Mouse (Mus musculus) heart, embryonic 13.5 days (tissue): ENCODE measurements at regions not wholly inside any gene's neighbourhood (a gene's known extent, or its start where the extent isn't known, plus 50 kb on each side); places are given as distances from the start of the nearest gene placed in this dataset.

Source experiments
- ATAC-seq: fragments of 200-750 bp; cut with Nextera tagmentation; 2 replicates; pipeline ENCODE4 v1.8.0; 2017; ENCODE audit warnings: moderate TSS enrichment; ENCODE audit not compliant: insufficient number of reproducible peaks, low FRiP score, low TSS enrichment; ENCODE audit errors: extremely low read depth
- H3K27ac ChIP-seq: fragments of 300-500 bp; sonication (generic); replicated peaks from 2 replicates; pipeline ENCODE4 v1.5.1; 2015; ENCODE audit warnings: moderate library complexity, mild to moderate bottlenecking, inconsistent platforms
- H3K27me3 ChIP-seq: fragments of 300-500 bp; sonication (generic); replicated peaks from 2 replicates; pipeline ENCODE4 v1.6.1; 2015; ENCODE audit warnings: mild to moderate bottlenecking, inconsistent platforms
- H3K36me3 ChIP-seq: fragments of 300-500 bp; sonication (generic); 2 replicates; pipeline ENCODE4 v1.6.1; 2015; ENCODE audit warnings: mild to moderate bottlenecking, inconsistent platforms
- H3K4me1 ChIP-seq: fragments of 300-500 bp; sonication (generic); 2 replicates; pipeline ENCODE4 v1.6.1; 2015; ENCODE audit warnings: inconsistent platforms
- H3K4me2 ChIP-seq: fragments of 300-500 bp; sonication (generic); 2 replicates; pipeline ENCODE4 v1.6.1; 2015; ENCODE audit warnings: inconsistent platforms, mild to moderate bottlenecking, moderate library complexity
- H3K4me3 ChIP-seq: fragments of 300-500 bp; sonication (generic); 2 replicates; pipeline ENCODE4 v1.5.1; 2015; ENCODE audit warnings: moderate library complexity, mild to moderate bottlenecking, inconsistent platforms
- H3K9ac ChIP-seq: fragments of 300-500 bp; sonication (generic); 2 replicates; pipeline ENCODE4 v1.6.1; 2015; ENCODE audit warnings: inconsistent platforms, mild to moderate bottlenecking, moderate library complexity
- H3K9me3 ChIP-seq: fragments of 300-500 bp; sonication (generic); 2 replicates; pipeline ENCODE4 v1.6.1; 2016; ENCODE audit warnings: inconsistent platforms
- WGBS: fragments of 180-500 bp; shearing (Covaris S2); methylation state at CpG from one replicate; pipeline ENCODE4 v1.1.7; 2015; ENCODE audit warnings: mixed read lengths; 5-methylcytosine and 5-hydroxymethylcytosine counted together

GRCm38 (mm10) chr1:43247609-43248008, 50.8 kb upstream of the Fhl2 start:
- Histone ChIP-seq H3K9ac (no peak overlapping the region), H3K27me3 (no peaks in the 10 kb centered on the region), H3K4me1 (peaks cover 38% of the 10 kb centered on the region), H3K4me3 (no peak overlapping the region), H3K27ac (peak overlapping the region; percentile 91), H3K4me2 (peak overlapping the region; percentile 12; the same call in 1 of the 2 replicates), H3K9me3 (no peaks in the 10 kb centered on the region), H3K36me3 (no peaks in the 10 kb centered on the region)
- 30% methylated on average over 1 of the region's 1 CpGs for WGBS
- peak; percentile 86; the same call in 1 of the 2 replicates for ATAC-seq

DNA sequence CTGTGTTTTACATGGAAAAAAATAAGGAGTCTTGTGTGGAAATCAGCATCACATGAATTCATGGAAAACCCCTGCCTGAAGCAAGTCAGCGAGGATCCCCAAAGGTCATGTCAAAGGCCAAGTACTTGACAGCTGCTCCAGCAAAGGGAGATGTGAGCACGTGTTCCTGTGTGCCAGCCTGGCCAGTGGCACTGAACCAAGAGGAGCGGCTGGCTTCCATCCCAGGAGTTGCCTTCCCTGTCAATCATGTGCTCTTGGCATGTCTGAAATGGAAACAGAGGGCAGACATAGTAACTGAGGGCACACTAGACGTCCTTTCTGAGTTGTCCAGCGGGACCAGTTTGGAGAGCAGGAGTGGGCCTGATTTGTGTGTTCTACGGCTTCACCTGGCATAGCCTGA, 53.5 kb upstream of the Fhl2 start:
- no peak overlapping the region for H3K27ac ChIP-seq

GRCm38 (mm10) chr1:43251356-43251755, 54.6 kb upstream of the Fhl2 start:
- Histone ChIP-seq H3K9ac (no peak overlapping the region), H3K36me3 (no peaks in the 10 kb centered on the region)

More for the DNA sequence above, 53.5 kb upstream of the Fhl2 start:
- Histone ChIP-seq H3K4me2 (no peak overlapping the region), H3K36me3 (no peaks in the 10 kb centered on the region), H3K9ac (no peak overlapping the region), H3K4me1 (peaks cover 34% of the 10 kb centered on the region), H3K27me3 (no peaks in the 10 kb centered on the region), H3K4me3 (no peak overlapping the region), H3K9me3 (no peaks in the 10 kb centered on the region)
- WGBS: 59% methylated on average over 6 of the region's 6 CpGs
- ATAC-seq: no peak

GRCm38 (mm10) chr1:43254129-43254528, 57.3 kb upstream of the Fhl2 start:
- WGBS: 76% methylated on average over 1 of the region's 1 CpGs
- no peak overlapping the region for H3K4me3 ChIP-seq
- H3K4me1 ChIP-seq: peaks cover 26% of the 10 kb centered on the region
- ATAC-seq: no peak
- H3K9me3 ChIP-seq: no peaks in the 10 kb centered on the region
- H3K36me3 ChIP-seq: no peaks in the 10 kb centered on the region
- H3K9ac ChIP-seq: no peak overlapping the region
- H3K27me3 ChIP-seq: no peaks in the 10 kb centered on the region
- H3K27ac ChIP-seq: no peak overlapping the region
- H3K4me2 ChIP-seq: no peak overlapping the region

More at GRCm38 (mm10) chr1:43251356-43251755, 54.6 kb upstream of the Fhl2 start:
- Histone ChIP-seq H3K4me3 (no peak overlapping the region), H3K27ac (no peak overlapping the region), H3K27me3 (no peaks in the 10 kb centered on the region), H3K9me3 (no peaks in the 10 kb centered on the region), H3K4me1 (peaks cover 39% of the 10 kb centered on the region), H3K4me2 (no peak overlapping the region)
- 83% methylated on average over 7 of the region's 7 CpGs for WGBS
- ATAC-seq: no peak

DNA sequence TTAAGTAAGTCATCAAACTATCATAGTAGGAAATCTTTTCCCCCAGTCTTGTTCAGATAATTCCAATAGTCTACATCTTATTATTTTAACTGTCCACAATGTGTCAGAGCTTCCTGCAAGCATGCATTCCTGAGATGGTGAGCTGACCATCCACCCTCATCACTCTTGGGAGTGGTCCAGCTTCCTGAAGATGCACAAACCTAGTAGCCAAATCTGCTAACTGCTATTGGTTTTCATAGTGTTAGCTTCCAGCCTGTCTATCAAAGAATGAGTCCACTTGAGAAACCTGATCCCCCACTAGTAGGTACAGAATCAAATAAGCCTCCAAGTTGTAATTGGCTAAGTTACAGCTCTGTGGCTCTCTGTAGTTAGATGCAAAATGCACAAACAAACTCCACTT, 59.3 kb upstream of the Fhl2 start:
- Histone ChIP-seq H3K27ac (0 out of 2 replicates have a peak overlapping the region, but pooled peaks have one; percentile 20), H3K9ac (no peak overlapping the region), H3K4me2 (no peak overlapping the region), H3K36me3 (no peaks in the 10 kb centered on the region), H3K4me1 (peaks cover 34% of the 10 kb centered on the region), H3K27me3 (no peaks in the 10 kb centered on the region), H3K4me3 (no peak overlapping the region), H3K9me3 (no peaks in the 10 kb centered on the region)
- no peak for ATAC-seq

DNA sequence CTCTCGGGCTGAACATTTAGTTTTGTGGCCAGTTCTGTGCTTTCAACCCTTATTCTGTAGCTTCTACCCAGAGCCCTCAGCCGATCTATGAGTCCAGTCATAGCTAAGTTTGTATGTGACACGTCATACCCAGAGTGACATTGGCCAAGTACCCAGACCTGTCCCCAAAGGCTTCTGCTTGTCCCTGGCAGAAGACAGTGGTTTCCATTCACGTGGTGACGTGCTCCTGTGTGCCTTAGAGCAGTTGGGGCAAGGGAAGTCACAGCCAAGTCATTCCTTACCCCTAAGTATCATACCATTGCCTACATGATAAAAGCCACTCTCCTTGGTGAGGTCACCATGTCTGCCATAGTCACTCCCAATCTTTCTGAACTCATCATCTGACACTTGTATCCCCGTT, 61.1 kb upstream of the Fhl2 start:
- Histone ChIP-seq H3K27ac (no peak overlapping the region), H3K36me3 (no peaks in the 10 kb centered on the region), H3K4me2 (no peak overlapping the region), H3K9me3 (no peaks in the 10 kb centered on the region), H3K9ac (no peak overlapping the region), H3K4me1 (peaks cover 36% of the 10 kb centered on the region), H3K27me3 (no peaks in the 10 kb centered on the region), H3K4me3 (no peak overlapping the region)
- no peak for ATAC-seq
- WGBS: 71% methylated on average over 6 of the region's 6 CpGs

- peak; percentile 62; the same call in 1 of the 2 replicates for ATAC-seq
- Histone ChIP-seq H3K9ac (no peak overlapping the region), H3K4me2 (no peak overlapping the region), H3K4me3 (no peak overlapping the region), H3K9me3 (no peaks in the 10 kb centered on the region), H3K36me3 (no peaks in the 10 kb centered on the region), H3K27me3 (no peaks in the 10 kb centered on the region), H3K4me1 (peaks cover 42% of the 10 kb centered on the region), H3K27ac (peak overlapping the region; percentile 87)
- 29% methylated on average over 1 of the region's 1 CpGs for WGBS
Observed at GRCm38 (mm10) chr1:43259841-43260240, 63.1 kb upstream of the Fhl2 start.

DNA sequence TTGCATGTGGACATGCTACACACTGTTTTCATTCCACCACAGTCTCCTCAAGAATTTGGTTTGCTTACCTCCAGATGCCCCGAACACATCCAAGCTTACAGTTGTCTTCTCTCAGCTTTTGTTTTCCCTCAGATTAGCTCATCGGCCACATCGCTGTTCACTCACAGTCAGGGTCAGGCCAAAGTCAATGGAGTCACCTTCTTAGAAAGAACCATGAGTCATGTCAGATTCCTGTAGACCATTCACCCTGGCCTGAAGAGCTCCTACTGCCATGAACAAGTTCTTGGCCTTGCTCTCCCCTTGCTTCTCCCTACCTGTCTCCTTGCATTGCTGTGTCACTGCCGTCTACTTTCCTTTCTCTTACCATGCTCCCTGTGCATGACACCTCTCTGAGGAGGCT, 63.7 kb upstream of the Fhl2 start:
- no peak overlapping the region for H3K4me2 ChIP-seq
- 71% methylated on average over 4 of the region's 4 CpGs for WGBS
- H3K4me1 ChIP-seq: peaks cover 43% of the 10 kb centered on the region
- H3K36me3 ChIP-seq: no peaks in the 10 kb centered on the region
- ATAC-seq: no peak
- H3K27me3 ChIP-seq: no peaks in the 10 kb centered on the region
- H3K4me3 ChIP-seq: no peak overlapping the region
- H3K9me3 ChIP-seq: no peaks in the 10 kb centered on the region
- H3K9ac ChIP-seq: no peak overlapping the region
- peak overlapping the region; percentile 87 for H3K27ac ChIP-seq

DNA sequence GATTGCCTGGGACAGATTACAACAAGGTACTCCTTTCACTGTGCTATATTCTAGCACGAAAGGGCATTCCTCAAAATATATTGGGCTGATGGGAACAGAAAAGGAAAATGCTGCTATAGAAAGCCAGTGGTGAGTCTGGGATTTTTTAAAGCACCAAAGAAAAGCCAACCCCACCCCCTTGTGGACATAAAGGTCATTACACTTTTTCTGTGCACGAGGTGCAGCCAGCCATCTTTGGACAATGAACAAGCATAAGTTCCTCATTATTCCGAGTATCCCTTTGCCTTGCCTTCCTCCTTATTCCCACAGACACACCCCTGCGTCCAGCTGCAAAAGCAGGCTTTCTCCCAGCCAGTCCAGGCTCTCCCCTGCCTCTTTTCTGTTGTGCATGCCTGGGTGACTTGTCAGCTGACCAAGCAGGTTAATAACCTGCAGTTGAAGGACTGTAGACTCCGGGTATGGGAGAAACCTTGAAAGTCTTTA, 67.7 kb upstream of the Fhl2 start:
- no peak; the same call in 1 of the 2 replicates for ATAC-seq
- H3K9ac ChIP-seq: 0 out of 2 replicates have a peak overlapping the region, but pooled peaks have one; percentile 50
- no peaks in the 10 kb centered on the region for H3K9me3 ChIP-seq
- no peaks in the 10 kb centered on the region for H3K27me3 ChIP-seq
- peak overlapping the region; percentile 44 for H3K4me2 ChIP-seq
- no peaks in the 10 kb centered on the region for H3K36me3 ChIP-seq
- H3K4me1 ChIP-seq: peaks cover 27% of the 10 kb centered on the region
- WGBS: 18% methylated on average over 5 of the region's 5 CpGs
- no peak overlapping the region for H3K27ac ChIP-seq
- H3K4me3 ChIP-seq: no peak overlapping the region

GRCm38 (mm10) chr1:43265699-43266455, 69.1 kb upstream of the Fhl2 start:
- H3K9me3 ChIP-seq: no peaks in the 10 kb centered on the region
- H3K4me1 ChIP-seq: peaks cover 13% of the 10 kb centered on the region
- WGBS: 60% methylated on average over 5 of the region's 5 CpGs
- no peak overlapping the region for H3K4me2 ChIP-seq
- H3K27ac ChIP-seq: no peak overlapping the region
- H3K4me3 ChIP-seq: no peak overlapping the region
- ATAC-seq: no peak; the same call in 1 of the 2 replicates
- H3K9ac ChIP-seq: no peak overlapping the region
- no peaks in the 10 kb centered on the region for H3K27me3 ChIP-seq
- H3K36me3 ChIP-seq: no peaks in the 10 kb centered on the region

DNA sequence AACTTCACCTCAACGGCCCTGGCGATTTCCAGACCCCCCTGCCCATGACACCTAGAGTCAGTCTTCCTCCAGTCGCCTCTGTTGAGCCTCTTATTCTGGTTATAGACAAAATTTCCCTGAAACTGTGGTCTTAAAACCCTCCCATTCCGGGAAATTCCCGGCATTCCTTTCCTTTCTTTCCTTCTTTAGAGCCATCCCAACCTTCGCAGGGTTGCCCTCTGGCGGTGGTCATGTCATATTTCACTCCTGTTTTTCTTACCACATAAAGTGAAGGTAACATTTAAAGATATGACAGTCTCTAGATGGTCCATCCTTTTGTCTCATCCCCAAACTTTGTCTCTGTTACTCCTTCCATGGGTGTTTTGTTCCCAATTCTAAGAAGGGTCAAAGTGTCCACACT, 72.9 kb upstream of the Fhl2 start:
- Histone ChIP-seq H3K36me3 (no peaks in the 10 kb centered on the region), H3K9me3 (no peaks in the 10 kb centered on the region), H3K4me3 (no peak overlapping the region), H3K27me3 (no peaks in the 10 kb centered on the region), H3K4me2 (0 out of 2 replicates have a peak overlapping the region, but pooled peaks have one; percentile 24), H3K27ac (no peak overlapping the region), H3K9ac (no peak overlapping the region), H3K4me1 (peaks cover 6% of the 10 kb centered on the region; the same call in 1 of the 2 replicates)
- ATAC-seq: no peak
- 35% methylated on average over 7 of the region's 7 CpGs for WGBS
